Mouse (Mus musculus) lung, embryonic 14.5 days (tissue): Measurements from ENCODE around the gene Dlg2. TPM values are rescaled to one million over a fixed set of nuclear protein-coding genes. Genes with fewer than 3 reads are reported as not detected.

Source experiments
- ATAC-seq: fragments of 200-750 bp; cut with Nextera tagmentation; 2 replicates; pipeline ENCODE4 v1.8.0; 2017; ENCODE audit warnings: mild to moderate bottlenecking, moderate TSS enrichment, moderate library complexity; ENCODE audit not compliant: insufficient read depth
- DNase-seq: peaks from one replicate; pipeline ENCODE4 v3.0.0-alpha.2; 2015
- H3K27ac ChIP-seq: fragments of 300-500 bp; sonication (generic); 2 replicates; pipeline ENCODE4 v1.5.1; 2014; ENCODE audit warnings: low read depth, mild to moderate bottlenecking, moderate library complexity
- H3K27me3 ChIP-seq: fragments of 300-500 bp; sonication (generic); 2 replicates; pipeline ENCODE4 v1.6.1; 2014; ENCODE audit warnings: low read length, control low read depth; ENCODE audit not compliant: insufficient read depth
- H3K36me3 ChIP-seq: fragments of 300-500 bp; sonication (generic); 2 replicates; pipeline ENCODE4 v1.6.1; 2014; ENCODE audit warnings: control low read depth; ENCODE audit not compliant: insufficient read depth
- H3K4me1 ChIP-seq: fragments of 300-500 bp; sonication (generic); 2 replicates; pipeline ENCODE4 v1.6.1; 2014; ENCODE audit warnings: antibody characterized with exemption, control low read depth; ENCODE audit not compliant: insufficient read depth
- H3K4me2 ChIP-seq: fragments of 300-500 bp; sonication (generic); 2 replicates; pipeline ENCODE4 v1.6.1; 2014; ENCODE audit warnings: mild to moderate bottlenecking
- H3K4me3 ChIP-seq: fragments of 300-500 bp; sonication (generic); 2 replicates; pipeline ENCODE4 v1.5.1; 2014; ENCODE audit warnings: low read depth, low read length
- H3K9ac ChIP-seq: fragments of 300-500 bp; sonication (generic); 2 replicates; pipeline ENCODE4 v1.6.1; 2014
- H3K9me3 ChIP-seq: fragments of 300-500 bp; sonication (generic); 2 replicates; pipeline ENCODE4 v1.6.1; 2016; ENCODE audit warnings: low read depth, low read length, control low read depth
- CTCF ChIP-seq: IDR thresholded peaks from 2 replicates; pipeline ENCODE4 v1.5.1; 2016; ENCODE audit warnings: antibody characterized with exemption, low read depth
- WGBS: fragments of 180-500 bp; shearing (Covaris S2); extraction: QIAGEN DNeasy Blood & Tissue Kit; methylation state at CpG from one replicate; pipeline ENCODE4 v1.1.7; 2014; 5-methylcytosine and 5-hydroxymethylcytosine counted together
- polyA plus RNA-seq: library from polyadenylated mRNA; unstranded; fragments of >200 nt; fragmentation: Nextera tagmentation; extraction: Ambion mirVana; gene quantifications from 2 replicates; pipeline ENCODE4 v1.2.1, GENCODE M21; 2014

Dlg2 gene
- polyA plus RNA-seq, 1 experiment from 2014 or later: 0.25 TPM

GRCm38 (mm10) chr7:92463080-92463877 is 1986.8 kb downstream of the Dlg2 start:
- no peak overlapping the region for H3K9ac ChIP-seq
- ATAC-seq: no peak
- no peak overlapping the region for H3K27ac ChIP-seq
- no peak overlapping the region for H3K4me2 ChIP-seq
- H3K4me3 ChIP-seq: no peak overlapping the region
- DNase-seq: no peak
- TF ChIP-seq CTCF: no peak
- H3K27me3 ChIP-seq: no peaks in the 10 kb centered on the region
- 40% methylated on average over 2 of the region's 2 CpGs for WGBS
- no peaks in the 10 kb centered on the region for H3K4me1 ChIP-seq
- H3K36me3 ChIP-seq: no peaks in the 10 kb centered on the region
- no peaks in the 10 kb centered on the region for H3K9me3 ChIP-seq

- no peak overlapping the region for H3K9ac ChIP-seq
- no peak overlapping the region for H3K27ac ChIP-seq
- WGBS: 72% methylated on average over 2 of the region's 2 CpGs
- no peaks in the 10 kb centered on the region for H3K27me3 ChIP-seq
- H3K4me2 ChIP-seq: no peak overlapping the region
- no peaks in the 10 kb centered on the region for H3K36me3 ChIP-seq
- H3K9me3 ChIP-seq: no peaks in the 10 kb centered on the region
- ATAC-seq: no peak
- no peak for DNase-seq
- H3K4me3 ChIP-seq: no peak overlapping the region
- TF ChIP-seq CTCF: no peak
- H3K4me1 ChIP-seq: no peaks in the 10 kb centered on the region
These were observed 1987.8 kb downstream of the Dlg2 start for GRCm38 (mm10) chr7:92464290-92464689.

DNA sequence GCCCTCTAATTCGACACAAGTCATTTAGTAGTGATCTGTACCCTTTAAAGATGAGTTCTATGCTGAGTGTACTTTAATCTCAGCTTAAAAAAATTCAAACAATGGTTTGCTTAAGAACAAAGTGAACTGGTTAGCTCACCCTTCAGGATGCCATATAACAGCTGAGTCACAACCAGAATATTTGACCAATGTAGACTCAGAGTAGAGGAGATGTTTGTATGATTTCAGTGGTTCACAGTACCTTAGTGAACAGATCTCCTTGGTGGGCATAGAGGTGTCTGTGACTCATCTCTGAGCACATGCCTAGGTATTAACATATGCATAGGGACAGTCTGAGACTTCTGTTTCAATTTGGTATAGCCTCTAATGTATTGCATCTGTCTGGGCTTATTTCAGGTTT is 2002.7 kb downstream of the Dlg2 start:
- TF ChIP-seq CTCF: no peak
- Histone ChIP-seq H3K27me3 (no peaks in the 10 kb centered on the region), H3K9me3 (no peaks in the 10 kb centered on the region), H3K4me3 (no peak overlapping the region), H3K9ac (no peak overlapping the region), H3K27ac (no peak overlapping the region), H3K36me3 (no peaks in the 10 kb centered on the region), H3K4me2 (no peak overlapping the region), H3K4me1 (no peaks in the 10 kb centered on the region)
- WGBS: 63% methylated on average over 1 of the region's 1 CpGs
- ATAC-seq (no peak), DNase-seq (no peak)

DNA sequence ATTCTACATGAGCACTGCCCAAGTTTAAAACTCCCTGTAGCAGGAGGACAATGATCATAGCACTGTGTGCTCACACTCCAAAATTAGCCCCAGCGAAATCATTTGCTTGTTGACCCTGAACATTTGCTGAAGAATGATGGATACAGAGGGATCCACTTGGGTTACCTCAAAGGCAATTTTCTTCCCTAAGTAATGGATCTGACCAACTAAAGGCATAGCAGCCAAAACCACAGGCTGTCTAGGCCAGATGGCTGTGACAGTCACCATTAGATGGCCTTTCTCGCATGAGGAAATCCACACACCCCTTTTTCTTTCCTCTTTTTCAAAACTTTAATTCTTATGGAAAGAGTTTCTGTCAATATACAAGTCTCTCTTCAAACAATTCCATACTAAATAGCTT is 2003.3 kb downstream of the Dlg2 start:
- Histone ChIP-seq H3K36me3 (no peaks in the 10 kb centered on the region), H3K27me3 (no peaks in the 10 kb centered on the region), H3K9ac (no peak overlapping the region), H3K4me1 (no peaks in the 10 kb centered on the region), H3K4me3 (no peak overlapping the region), H3K27ac (no peak overlapping the region), H3K4me2 (no peak overlapping the region), H3K9me3 (no peaks in the 10 kb centered on the region)
- ATAC-seq (no peak), DNase-seq (no peak)
- TF ChIP-seq CTCF: no peak
- WGBS: 86% methylated on average over 2 of the region's 2 CpGs

- H3K27ac ChIP-seq: no peak overlapping the region
- WGBS: 72% methylated on average over 3 of the region's 3 CpGs
- H3K9me3 ChIP-seq: no peaks in the 10 kb centered on the region
- no peak overlapping the region for H3K4me3 ChIP-seq
- no peak for DNase-seq
- no peak for ATAC-seq
- no peaks in the 10 kb centered on the region for H3K27me3 ChIP-seq
- no peaks in the 10 kb centered on the region for H3K36me3 ChIP-seq
- H3K4me1 ChIP-seq: no peaks in the 10 kb centered on the region
- no peak for TF ChIP-seq CTCF
- H3K4me2 ChIP-seq: no peak overlapping the region
- H3K9ac ChIP-seq: no peak overlapping the region
These were observed 2006.9 kb downstream of the Dlg2 start for GRCm38 (mm10) chr7:92483346-92483745.

DNA sequence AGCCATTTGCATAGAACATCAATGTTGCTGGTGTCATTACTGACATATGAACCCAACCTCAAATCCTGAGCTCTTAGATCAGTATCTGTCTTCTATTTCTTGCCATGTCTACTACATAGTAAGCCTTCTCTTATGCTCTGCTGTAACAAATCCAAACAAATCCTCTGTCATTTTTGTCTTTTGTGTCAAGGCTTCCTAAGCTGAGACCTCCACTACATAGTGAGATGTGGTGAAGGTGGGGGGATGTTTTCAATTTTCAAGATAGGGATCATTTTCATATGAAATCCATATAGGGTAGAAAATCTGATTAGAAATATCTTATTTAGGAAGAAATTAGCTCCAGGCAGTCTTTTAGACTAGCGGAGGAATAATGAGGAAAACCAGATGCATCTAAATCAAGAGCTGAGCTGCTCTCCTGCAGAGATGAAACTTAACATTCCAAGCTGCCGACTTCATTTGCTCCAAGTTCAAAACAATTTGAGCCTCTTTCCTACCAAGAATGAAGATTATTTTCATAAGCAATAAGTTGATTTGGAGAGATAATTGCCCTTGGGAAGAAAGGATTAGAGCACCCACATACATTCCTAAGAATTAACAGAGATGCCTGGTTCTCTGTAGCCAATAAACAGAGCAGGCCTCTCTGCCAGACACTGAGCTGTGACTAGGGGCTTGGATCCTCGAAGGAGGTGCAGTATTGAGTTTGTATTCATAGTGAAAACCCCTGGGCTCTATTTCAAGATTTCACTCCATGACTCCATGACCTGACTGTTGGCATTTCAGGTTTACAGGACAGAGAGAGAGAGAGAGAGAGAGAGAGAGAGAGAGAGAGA is 2009.6 kb downstream of the Dlg2 start:
- no peak for ATAC-seq
- no peaks in the 10 kb centered on the region for H3K36me3 ChIP-seq
- TF ChIP-seq CTCF: no peak
- no peak overlapping the region for H3K9ac ChIP-seq
- no peak overlapping the region for H3K4me2 ChIP-seq
- no peak overlapping the region for H3K27ac ChIP-seq
- DNase-seq: no peak
- no peaks in the 10 kb centered on the region for H3K27me3 ChIP-seq
- no peaks in the 10 kb centered on the region for H3K9me3 ChIP-seq
- H3K4me3 ChIP-seq: no peak overlapping the region
- H3K4me1 ChIP-seq: no peaks in the 10 kb centered on the region
- whole genome bisulfite sequencing: 67% methylated on average over 3 of the region's 3 CpGs

GRCm38 (mm10) chr7:92486878-92487277 is 2010.4 kb downstream of the Dlg2 start:
- H3K27ac ChIP-seq: no peak overlapping the region
- no peaks in the 10 kb centered on the region for H3K9me3 ChIP-seq
- no peak overlapping the region for H3K4me2 ChIP-seq
- DNase-seq: no peak
- ATAC-seq: no peak
- no peak overlapping the region for H3K4me3 ChIP-seq
- TF ChIP-seq CTCF: no peak
- 90% methylated on average over 4 of the region's 4 CpGs for WGBS
- no peaks in the 10 kb centered on the region for H3K4me1 ChIP-seq
- H3K9ac ChIP-seq: no peak overlapping the region
- H3K36me3 ChIP-seq: no peaks in the 10 kb centered on the region
- H3K27me3 ChIP-seq: no peaks in the 10 kb centered on the region
